Mouse (Mus musculus) frontal cortex, postnatal 14 days (tissue): ENCODE data around the gene Prss48.

Source experiments
- DNase-seq, 2 experiments: peaks; one replicate each; pipeline ENCODE4 v3.0.0; 2022; ENCODE audit warnings: low spot score in 2 of 2

The Prss48 gene

GRCm38 (mm10) chr3:86002423-86002822 lies at the start of gene Prss48:
Gene Prss48 (minus strand): TSS chr3:86002491.
- no peak for DNase-seq

GRCm38 (mm10) chr3:86049041-86049440 lies 46.8 kb upstream of the Prss48 start:
- DNase-seq, result no peak

- DNase-seq, result no peak
These were observed 45.6 kb upstream of the Prss48 start for GRCm38 (mm10) chr3:86047686-86048408.

GRCm38 (mm10) chr3:86040286-86041201 lies 38.3 kb upstream of the Prss48 start:
- DNase-seq, result no peak

GRCm38 (mm10) chr3:86038648-86039047 lies 36.4 kb upstream of the Prss48 start:
- no peak for DNase-seq

GRCm38 (mm10) chr3:86037926-86038484 lies 35.7 kb upstream of the Prss48 start:
- no peak for DNase-seq

- no peak for DNase-seq
These were observed 31.3 kb upstream of the Prss48 start for GRCm38 (mm10) chr3:86033455-86034090.

- no peak for DNase-seq
These were observed 28.3 kb upstream of the Prss48 start for GRCm38 (mm10) chr3:86030566-86030965.

- no peak for DNase-seq
These were observed 26.5 kb upstream of the Prss48 start for GRCm38 (mm10) chr3:86028658-86029375.

GRCm38 (mm10) chr3:86025341-86026137 lies 23.2 kb upstream of the Prss48 start:
- DNase-seq, result no peak

GRCm38 (mm10) chr3:86024065-86024795 lies 21.9 kb upstream of the Prss48 start:
- no peak for DNase-seq

GRCm38 (mm10) chr3:86021651-86022050 lies 19.4 kb upstream of the Prss48 start:
- no peak for DNase-seq

- DNase-seq, result no peak
These were observed 18.8 kb upstream of the Prss48 start for GRCm38 (mm10) chr3:86020921-86021650.

GRCm38 (mm10) chr3:86017484-86017883 lies 15.2 kb upstream of the Prss48 start:
- DNase-seq, result no peak

- no peak for DNase-seq
These were observed 14.7 kb upstream of the Prss48 start for GRCm38 (mm10) chr3:86016965-86017364.

- DNase-seq, result no peak
These were observed 11.5 kb upstream of the Prss48 start for GRCm38 (mm10) chr3:86013837-86014236.

GRCm38 (mm10) chr3:86011833-86012232 lies 9.5 kb upstream of the Prss48 start:
- no peak for DNase-seq

- DNase-seq, result no peak
These were observed 9.1 kb upstream of the Prss48 start for GRCm38 (mm10) chr3:86011373-86011772.

- no peak for DNase-seq
These were observed 8.3 kb upstream of the Prss48 start for GRCm38 (mm10) chr3:86010618-86011017.
